Comparison of ENCODE assay signal across 7 mouse cellular contexts in genomic region chr7:28801901-28802670, GRCm38 (mm10). TPM values are rescaled to one million over a fixed set of nuclear protein-coding genes. Genes with fewer than 3 reads are reported as not detected.
A peak's percentile ranks its signal among the peaks of the same experiment; 100 is the strongest.
DNase-seq lines count a peak whose midpoint lies in the region; ATAC-seq lines count a peak whose summit lies in the region.

No protein-coding gene starts in this region.

- peak overlapping the region; percentile 47; the same call in 1 of the 2 replicates for H3K9ac ChIP-seq in heart, embryonic 14.5 days (ENCODE audit: low read length)
- no peak overlapping the region for H3K9ac ChIP-seq in midbrain, embryonic 15.5 days

- H3K4me3 ChIP-seq in heart, embryonic 14.5 days (ENCODE audit: control insufficient read depth in 1 of 2, insufficient read depth in 1 of 2, low read depth in 1 of 2, low read length in 2 of 2), result no peak overlapping the region
- H3K4me3 ChIP-seq in midbrain, embryonic 15.5 days, result no peak overlapping the region

- peak; percentile 33 for DNase-seq in MN1 (ENCODE audit: low spot score)
- DNase-seq in embryo, embryonic 10.5 days (ENCODE audit: low spot score), result peak; percentile 67
- DNase-seq in kidney, postnatal 25 days, result peak; percentile 73 to 87
- DNase-seq in left cerebral cortex, adult 8-10 months (ENCODE audit: low spot score in 2 of 2), result no peak

- H3K4me2 ChIP-seq in heart, embryonic 14.5 days (ENCODE audit: low read length), result peak overlapping the region; percentile 40
- no peak overlapping the region for H3K4me2 ChIP-seq in midbrain, embryonic 15.5 days

- H3K9me3 ChIP-seq in heart, embryonic 14.5 days (ENCODE audit: control insufficient read depth, low read length), result no peaks in the 10 kb centered on the region
- H3K9me3 ChIP-seq in midbrain, embryonic 15.5 days, result no peaks in the 10 kb centered on the region

- H3K27me3 ChIP-seq in heart, embryonic 14.5 days (ENCODE audit: control insufficient read depth, insufficient read depth, low read length), result no peaks in the 10 kb centered on the region
- no peaks in the 10 kb centered on the region for H3K27me3 ChIP-seq in midbrain, embryonic 15.5 days (replicated peaks)

- no peaks in the 10 kb centered on the region for H3K36me3 ChIP-seq in heart, embryonic 14.5 days (ENCODE audit: control insufficient read depth, insufficient read depth, low read length)
- H3K36me3 ChIP-seq in midbrain, embryonic 15.5 days (replicated peaks), result no peaks in the 10 kb centered on the region

- 31% methylated on average over 10 of the region's 10 CpGs for WGBS in heart, embryonic 14.5 days
- 21% methylated on average over 10 of the region's 10 CpGs for WGBS in midbrain, embryonic 15.5 days

- peaks cover 14 to 31% of the 10 kb centered on the region in 2 experiments for H3K4me1 ChIP-seq in heart, embryonic 14.5 days (ENCODE audit: control insufficient read depth in 2 of 2, insufficient read depth in 2 of 2, low read length in 2 of 2)
- H3K4me1 ChIP-seq in midbrain, embryonic 15.5 days, result no peaks in the 10 kb centered on the region; the same call in 1 of the 2 replicates

- ATAC-seq in heart, embryonic 14.5 days (ENCODE audit: insufficient number of reproducible peaks, insufficient read depth, low FRiP score, low read depth), result no peak
- no peak for ATAC-seq in midbrain, embryonic 15.5 days (replicated peaks)
- ATAC-seq in monocyte, adult 5-6 weeks (replicated peaks; ENCODE audit: insufficient number of reproducible peaks, low FRiP score, low TSS enrichment, poor library complexity, severe bottlenecking), result no peak

- H3K27ac ChIP-seq in heart, embryonic 14.5 days (replicated peaks in 1 of 2; ENCODE audit: control insufficient read depth in 1 of 2, insufficient read depth in 1 of 2, low read depth in 2 of 2, low read length in 2 of 2), result peak overlapping the region; percentile 90 to 93
- H3K27ac ChIP-seq in midbrain, embryonic 15.5 days, result peak overlapping the region; percentile 45; the same call in 1 of the 2 replicates

RNA-seq across cellular contexts. Expression of gene Hnrnpl, which starts 6.3 kb away (rescaled TPM):
- 151 and 155 TPM in 2 replicates for polyA plus RNA-seq in heart, embryonic 14.5 days (2014; fragmentation: Nextera tagmentation; extraction: Ambion mirVana)
- 175 and 176 TPM in 2 replicates for polyA plus RNA-seq in midbrain, embryonic 15.5 days (2015; fragmentation: Nextera tagmentation; extraction: Ambion mirVana)
- total RNA-seq in monocyte, adult 5-6 weeks (2017), result 279 to 373 TPM (median 301 TPM) in 3 replicates
- total RNA-seq in left cerebral cortex, adult 8-10 months (2022), result 100 to 1,000 TPM; 433 to 466 (median 453) TPM

RNA-seq across cellular contexts. Expression of gene Rinl, which starts 13.3 kb away (rescaled TPM):
- 2.1 and 3.7 TPM in 2 replicates for polyA plus RNA-seq in heart, embryonic 14.5 days (2014; fragmentation: Nextera tagmentation; extraction: Ambion mirVana)
- polyA plus RNA-seq in midbrain, embryonic 15.5 days (2015; fragmentation: Nextera tagmentation; extraction: Ambion mirVana), result 2.4 and 3.3 TPM in 2 replicates
- total RNA-seq in monocyte, adult 5-6 weeks (2017), result 57.3 to 157 TPM (median 67.9 TPM) in 3 replicates
- 1 to 10 TPM; 2.0 to 4.9 (median 4.1) TPM for total RNA-seq in left cerebral cortex, adult 8-10 months (2022)

RNA-seq across cellular contexts. Expression of gene Ech1, which starts 22.9 kb away (rescaled TPM):
- polyA plus RNA-seq in heart, embryonic 14.5 days (2014; fragmentation: Nextera tagmentation; extraction: Ambion mirVana), result 252 and 254 TPM in 2 replicates
- polyA plus RNA-seq in midbrain, embryonic 15.5 days (2015; fragmentation: Nextera tagmentation; extraction: Ambion mirVana), result 92.7 and 94.7 TPM in 2 replicates
- total RNA-seq in monocyte, adult 5-6 weeks (2017), result 48.7 to 61.1 TPM (median 56.4 TPM) in 3 replicates
- 10 to 100 TPM; 57.9 to 68.0 (median 62.2) TPM for total RNA-seq in left cerebral cortex, adult 8-10 months (2022)

RNA-seq across cellular contexts. Expression of gene Lgals4, which starts 31.6 kb away (rescaled TPM):
- polyA plus RNA-seq in heart, embryonic 14.5 days (2014; fragmentation: Nextera tagmentation; extraction: Ambion mirVana), result 4.7 and 4.8 TPM in 2 replicates
- 5.6 and 8.2 TPM in 2 replicates for polyA plus RNA-seq in midbrain, embryonic 15.5 days (2015; fragmentation: Nextera tagmentation; extraction: Ambion mirVana)
- 1.2 to 7.4 TPM (median 5.5 TPM) in 3 replicates for total RNA-seq in monocyte, adult 5-6 weeks (2017)
- 1 to 10 TPM; 1.4 to 3.4 (median 3.0) TPM for total RNA-seq in left cerebral cortex, adult 8-10 months (2022)

RNA-seq across cellular contexts. Expression of gene Nfkbib, which starts 34.8 kb away (rescaled TPM):
- polyA plus RNA-seq in heart, embryonic 14.5 days (2014; fragmentation: Nextera tagmentation; extraction: Ambion mirVana), result 25.7 and 29.5 TPM in 2 replicates
- polyA plus RNA-seq in midbrain, embryonic 15.5 days (2015; fragmentation: Nextera tagmentation; extraction: Ambion mirVana), result 65.8 and 66.5 TPM in 2 replicates
- total RNA-seq in monocyte, adult 5-6 weeks (2017), result 25.0 to 46.0 TPM (median 30.1 TPM) in 3 replicates
- 10 to 100 TPM; 32.2 to 34.7 (median 33.3) TPM for total RNA-seq in left cerebral cortex, adult 8-10 months (2022)

Comparison
In these comparisons a context has a peak if more than half of its experiments do, and no peak if none do; other contexts are left out.
1. DNase-seq: peak in MN1 (single experiment), embryo, embryonic 10.5 days (single experiment) and kidney, postnatal 25 days (2 of 2); none in left cerebral cortex, adult 8-10 months (0 of 2).